Mouse (Mus musculus): ENCODE results near the gene Nmur1.

- no peak for TF ChIP-seq GATA1 (IDR thresholded peaks at IDR 0.05; ENCODE audit: borderline replicate concordance, low read length)
- TF ChIP-seq FLI1 (IDR thresholded peaks at IDR 0.05; ENCODE audit: low read length), result no peak
These were observed 54.0 kb downstream of the Nmur1 start for GRCm38 (mm10) chr1:86371997-86372396.

Measured in megakaryocyte, embryonic 14.5 days (primary cell).